Mouse (Mus musculus) liver, adult 2 months (tissue): ENCODE measurements around the gene Cyp2d22.

Experiments
- CTCF ChIP-seq: fragments of 200-500 bp; IDR thresholded peaks from 2 replicates; pipeline ENCODE4 v1.5.1; 2011; ENCODE audit warnings: low read depth, low read length, control low read depth
- POLR2A ChIP-seq: fragments of 200-500 bp; IDR thresholded peaks from 2 replicates; pipeline ENCODE4 v1.6.1; 2011; ENCODE audit warnings: low read length, control low read depth; ENCODE audit not compliant: insufficient read depth; ENCODE audit errors: extremely low read depth

DNA sequence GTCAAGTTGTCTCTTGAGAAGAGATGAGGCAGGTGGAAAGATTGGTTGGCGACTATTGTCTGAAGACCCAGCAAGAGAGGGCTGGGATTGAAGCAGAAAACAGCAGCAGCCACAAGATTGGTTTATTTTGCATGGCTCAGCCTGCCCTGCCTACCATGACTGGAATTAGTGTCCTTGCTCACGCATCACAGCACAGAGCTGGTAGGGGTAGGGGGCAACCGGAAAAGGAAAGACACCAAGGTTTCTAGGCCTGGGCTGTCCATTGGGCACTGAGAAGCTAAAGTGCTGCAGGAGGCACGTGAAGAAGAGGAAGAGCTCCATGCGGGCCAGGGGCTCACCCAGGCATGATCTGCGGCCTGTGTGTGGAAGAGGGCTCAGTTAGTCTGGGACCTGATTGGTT is 22.7 kb upstream of the Cyp2d22 start:
- no peak for TF ChIP-seq CTCF
- no peak for TF ChIP-seq POLR2A
